Mouse (Mus musculus): ENCODE results near the gene Bhlhe41. TPM values are rescaled to one million over a fixed set of nuclear protein-coding genes. Genes with fewer than 3 reads are reported as not detected.

Bhlhe41 gene
- polyA plus RNA-seq, 1 experiment from 2014 or later = 0.73 TPM

GRCm38 (mm10) chr6:145815200-145815599 lies 50.2 kb downstream of the Bhlhe41 start:
- Histone ChIP-seq H3K9ac (ENCODE audit: low read depth, low read length) (no peak overlapping the region; the same call in 1 of the 2 replicates), H3K27ac (ENCODE audit: low read depth, low read length) (no peak overlapping the region), H3K36me3 (ENCODE audit: control insufficient read depth, insufficient read depth, low read length) (peaks cover 24% of the 10 kb centered on the region), H3K27me3 (ENCODE audit: control insufficient read depth, insufficient read depth, low read length) (no peaks in the 10 kb centered on the region), H3K4me1 (ENCODE audit: control insufficient read depth, insufficient read depth, low read length) (no peaks in the 10 kb centered on the region), H3K4me3 (ENCODE audit: low read length) (0 out of 2 replicates have a peak overlapping the region, but pooled peaks have one; percentile 0), H3K9me3 (ENCODE audit: control insufficient read depth, low read length) (no peaks in the 10 kb centered on the region), H3K4me2 (replicated peaks; ENCODE audit: low read depth, low read length) (peak overlapping the region; percentile 21; the same call in 1 of the 2 replicates)
- ATAC-seq (ENCODE audit: low FRiP score, low TSS enrichment) = peak; percentile 43
- 26% methylated on average over 15 of the region's 15 CpGs for WGBS

- ATAC-seq (ENCODE audit: low FRiP score, low TSS enrichment) = no peak
- Histone ChIP-seq H3K27ac (ENCODE audit: low read depth, low read length) (no peak overlapping the region), H3K4me3 (ENCODE audit: low read length) (no peak overlapping the region), H3K36me3 (ENCODE audit: control insufficient read depth, insufficient read depth, low read length) (peaks cover 13% of the 10 kb centered on the region), H3K4me1 (ENCODE audit: control insufficient read depth, insufficient read depth, low read length) (no peaks in the 10 kb centered on the region), H3K27me3 (ENCODE audit: control insufficient read depth, insufficient read depth, low read length) (no peaks in the 10 kb centered on the region), H3K9me3 (ENCODE audit: control insufficient read depth, low read length) (no peaks in the 10 kb centered on the region), H3K4me2 (replicated peaks; ENCODE audit: low read depth, low read length) (no peak overlapping the region), H3K9ac (ENCODE audit: low read depth, low read length) (no peak overlapping the region)
- 79% methylated on average over 1 of the region's 1 CpGs for WGBS
These were observed 54.2 kb downstream of the Bhlhe41 start for GRCm38 (mm10) chr6:145811174-145811573.

DNA sequence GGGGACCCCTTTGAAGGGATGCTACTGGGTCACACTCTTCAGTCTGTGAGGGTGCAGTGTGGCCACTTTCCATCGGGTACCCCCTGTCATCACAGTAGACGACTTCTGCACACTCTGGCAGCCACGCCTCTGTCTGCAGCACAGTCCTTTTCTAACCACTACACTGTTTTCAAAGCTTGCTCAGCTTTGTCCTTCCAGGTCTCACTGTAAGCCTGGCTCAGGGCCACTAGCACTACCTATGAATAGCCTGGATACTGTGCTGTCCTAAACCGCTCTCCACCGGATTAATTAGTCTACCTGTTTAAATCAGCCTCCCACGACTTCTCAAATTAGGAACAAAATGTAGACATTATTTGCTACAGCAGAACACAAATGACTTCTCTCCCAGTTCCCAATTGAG lies 55.3 kb downstream of the Bhlhe41 start:
- no peak overlapping the region for H3K27ac ChIP-seq (ENCODE audit: low read depth, low read length)
- peaks cover 8% of the 10 kb centered on the region; the same call in 1 of the 2 replicates for H3K36me3 ChIP-seq (ENCODE audit: control insufficient read depth, insufficient read depth, low read length)
- no peaks in the 10 kb centered on the region for H3K27me3 ChIP-seq (ENCODE audit: control insufficient read depth, insufficient read depth, low read length)
- no peaks in the 10 kb centered on the region for H3K9me3 ChIP-seq (ENCODE audit: control insufficient read depth, low read length)
- H3K4me2 ChIP-seq (replicated peaks; ENCODE audit: low read depth, low read length) = no peak overlapping the region
- ATAC-seq (ENCODE audit: low FRiP score, low TSS enrichment) = no peak
- H3K9ac ChIP-seq (ENCODE audit: low read depth, low read length) = no peak overlapping the region
- no peak overlapping the region for H3K4me3 ChIP-seq (ENCODE audit: low read length)
- H3K4me1 ChIP-seq (ENCODE audit: control insufficient read depth, insufficient read depth, low read length) = no peaks in the 10 kb centered on the region
- WGBS = 93% methylated on average over 6 of the region's 6 CpGs

DNA sequence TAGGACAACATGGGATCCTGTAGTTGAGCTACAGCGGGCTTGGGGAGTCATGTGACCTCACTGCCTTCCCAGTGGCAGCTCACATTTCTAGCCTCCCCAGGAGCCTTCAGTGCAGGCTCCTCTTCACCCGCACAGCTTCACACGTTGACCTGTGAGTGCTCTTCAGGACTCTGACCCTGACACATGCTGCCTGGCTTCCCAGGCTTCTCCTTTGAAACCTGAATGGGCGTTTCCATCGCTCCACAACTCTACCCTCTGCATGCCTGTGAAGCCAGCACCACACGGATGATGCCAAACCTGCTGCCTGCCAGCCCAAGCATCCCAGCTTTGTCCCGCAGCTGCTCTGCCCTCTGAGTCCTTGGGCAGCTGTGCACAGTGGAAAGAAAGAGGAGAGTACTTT lies 55.8 kb downstream of the Bhlhe41 start:
- Histone ChIP-seq H3K4me2 (replicated peaks; ENCODE audit: low read depth, low read length) (no peak overlapping the region), H3K4me3 (ENCODE audit: low read length) (no peak overlapping the region), H3K9ac (ENCODE audit: low read depth, low read length) (no peak overlapping the region), H3K36me3 (ENCODE audit: control insufficient read depth, insufficient read depth, low read length) (peaks cover 8% of the 10 kb centered on the region; the same call in 1 of the 2 replicates), H3K4me1 (ENCODE audit: control insufficient read depth, insufficient read depth, low read length) (no peaks in the 10 kb centered on the region), H3K9me3 (ENCODE audit: control insufficient read depth, low read length) (no peaks in the 10 kb centered on the region), H3K27me3 (ENCODE audit: control insufficient read depth, insufficient read depth, low read length) (no peaks in the 10 kb centered on the region), H3K27ac (ENCODE audit: low read depth, low read length) (no peak overlapping the region)
- ATAC-seq (ENCODE audit: low FRiP score, low TSS enrichment) = no peak
- WGBS = 79% methylated on average over 7 of the region's 7 CpGs

Other genes starting within 250 kb of the Bhlhe41 start
- gene Tuba3b, start 249.8 kb downstream of the Bhlhe41 start, polyA plus RNA-seq (2014; fragmentation: Nextera tagmentation; extraction: Ambion mirVana) = not detected in 2 replicates
- gene Rassf8, start 118.8 kb downstream of the Bhlhe41 start, polyA plus RNA-seq (2014; fragmentation: Nextera tagmentation; extraction: Ambion mirVana) = 11.5 TPM in 2 replicates
- 4.6 and 7.9 TPM in 2 replicates for gene Sspn, start 66.1 kb upstream of the Bhlhe41 start, polyA plus RNA-seq (2014; fragmentation: Nextera tagmentation; extraction: Ambion mirVana)